Mouse (Mus musculus) intestine, postnatal 0 days (tissue): ENCODE results near the gene Kiz. TPM values are rescaled to one million over a fixed set of nuclear protein-coding genes. Genes with fewer than 3 reads are reported as not detected.

Experiments used
- ATAC-seq: fragments of 200-750 bp; cut with Nextera tagmentation; 2 replicates; pipeline ENCODE4 v1.8.0; 2017; ENCODE audit warnings: mild to moderate bottlenecking, moderate TSS enrichment, moderate library complexity
- H3K27ac ChIP-seq: fragments of 300-500 bp; sonication (generic); 2 replicates; pipeline ENCODE4 v1.5.1; 2014; ENCODE audit warnings: mild to moderate bottlenecking, low read depth, low read length, moderate library complexity
- H3K27me3 ChIP-seq: fragments of 300-500 bp; sonication (generic); replicated peaks from 2 replicates; pipeline ENCODE4 v1.6.1; 2014; ENCODE audit warnings: low read length, mixed read lengths; ENCODE audit not compliant: control insufficient read depth, insufficient read depth
- H3K36me3 ChIP-seq: fragments of 300-500 bp; sonication (generic); 2 replicates; pipeline ENCODE4 v1.6.1; 2014; ENCODE audit warnings: mild to moderate bottlenecking, moderate library complexity; ENCODE audit not compliant: control insufficient read depth, insufficient read depth
- H3K4me1 ChIP-seq: fragments of 300-500 bp; sonication (generic); replicated peaks from 2 replicates; pipeline ENCODE4 v1.6.1; 2014; ENCODE audit warnings: antibody characterized with exemption, low read length, mixed read lengths; ENCODE audit not compliant: control insufficient read depth, insufficient read depth
- H3K4me2 ChIP-seq: fragments of 300-500 bp; sonication (generic); replicated peaks from 2 replicates; pipeline ENCODE4 v1.6.1; 2014; ENCODE audit warnings: low read depth, mild to moderate bottlenecking, moderate library complexity
- H3K4me3 ChIP-seq: fragments of 300-500 bp; sonication (generic); 2 replicates; pipeline ENCODE4 v1.5.1; 2014; ENCODE audit warnings: low read depth, low read length
- H3K9ac ChIP-seq: fragments of 300-500 bp; sonication (generic); 2 replicates; pipeline ENCODE4 v1.6.1; 2014; ENCODE audit warnings: mild to moderate bottlenecking, low read depth, low read length
- H3K9me3 ChIP-seq: fragments of 300-500 bp; sonication (generic); 2 replicates; pipeline ENCODE4 v1.6.1; 2016; ENCODE audit warnings: mixed run types; ENCODE audit not compliant: control insufficient read depth
- CTCF ChIP-seq: sonication (generic); IDR thresholded peaks from 2 replicates; pipeline ENCODE4 v1.5.1; 2016; ENCODE audit warnings: low read depth, mild to moderate bottlenecking, control low read depth, antibody characterized with exemption, moderate library complexity
- WGBS: fragments of 180-500 bp; shearing (Covaris S2); extraction: QIAGEN DNeasy Blood & Tissue Kit; methylation state at CpG from one replicate; pipeline ENCODE4 v1.1.7; 2014; 5-methylcytosine and 5-hydroxymethylcytosine counted together
- polyA plus RNA-seq: library from polyadenylated mRNA; unstranded; fragments of >200 nt; fragmentation: Nextera tagmentation; extraction: Ambion mirVana; gene quantifications from 2 replicates; pipeline ENCODE4 v1.2.1, GENCODE M21; 2015

Gene Kiz
- polyA plus RNA-seq, 1 experiment from 2014 or later, result 9.3 TPM

DNA sequence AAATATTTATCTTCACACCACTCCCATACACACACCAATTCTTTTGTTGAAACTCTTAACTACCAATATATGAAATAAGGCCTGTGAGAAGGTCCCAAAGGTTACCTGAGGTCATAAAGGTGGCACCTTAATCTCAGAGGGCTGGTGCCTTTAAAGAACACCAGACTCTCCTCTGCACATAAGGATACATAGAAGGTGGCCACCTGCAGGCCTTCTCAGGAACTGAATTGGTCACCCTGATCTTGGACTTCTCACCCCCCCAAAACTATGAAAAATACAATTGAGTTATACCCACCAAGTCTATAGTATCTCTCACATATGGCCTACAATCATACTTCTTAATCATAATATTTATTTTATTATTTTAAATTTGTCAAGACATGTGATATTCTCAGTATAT is 43.3 kb downstream of the Kiz start:
- Histone ChIP-seq H3K36me3 (no peaks in the 10 kb centered on the region), H3K27me3 (no peaks in the 10 kb centered on the region), H3K27ac (no peak overlapping the region), H3K9me3 (no peaks in the 10 kb centered on the region), H3K9ac (no peak overlapping the region), H3K4me3 (no peak overlapping the region), H3K4me1 (no peaks in the 10 kb centered on the region), H3K4me2 (no peak overlapping the region)
- TF ChIP-seq CTCF, result peak; percentile 63
- ATAC-seq, result no peak

DNA sequence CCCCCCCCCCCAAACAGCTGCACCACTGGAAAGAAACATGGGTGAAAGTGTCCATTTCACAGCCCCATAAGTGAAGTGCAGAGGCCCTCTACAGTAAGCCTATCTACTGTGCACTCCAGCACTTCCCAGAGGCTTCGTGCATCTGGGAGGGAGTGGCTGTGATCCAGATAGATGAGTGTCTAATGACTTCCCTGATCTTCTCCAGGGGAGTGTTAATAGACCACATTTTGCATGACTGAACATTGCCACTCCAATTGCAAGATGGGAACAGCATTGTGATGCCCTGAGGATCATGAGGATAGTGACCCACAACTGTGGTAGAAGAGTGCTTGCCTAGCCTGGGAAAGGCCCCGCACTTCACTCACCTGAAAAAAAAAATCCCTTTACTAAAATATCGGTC is 60.4 kb downstream of the Kiz start:
- WGBS, result 88% methylated on average over 3 of the region's 3 CpGs

DNA sequence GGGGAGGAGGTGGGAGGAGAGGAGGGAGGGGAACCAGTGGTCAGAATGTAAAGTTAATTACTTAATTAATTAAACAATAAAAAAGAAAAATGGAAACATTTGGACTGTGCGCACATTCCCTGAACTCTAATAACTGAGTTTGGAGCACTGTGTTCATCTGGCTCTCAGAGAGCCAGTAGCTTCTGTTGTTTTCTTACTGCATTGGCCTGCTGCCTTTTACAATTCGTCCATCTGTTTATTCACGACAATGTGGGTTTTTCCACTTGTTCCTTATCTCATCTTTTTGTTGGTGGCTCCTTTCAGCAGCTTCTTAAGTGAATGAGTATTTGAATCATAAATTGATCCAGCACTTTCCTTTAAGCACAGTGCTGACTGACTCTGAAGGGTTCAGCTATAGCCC is 62.1 kb downstream of the Kiz start:
- no peak for ATAC-seq
- Histone ChIP-seq H3K9me3 (no peaks in the 10 kb centered on the region), H3K4me1 (no peaks in the 10 kb centered on the region), H3K4me3 (no peak overlapping the region), H3K27ac (no peak overlapping the region), H3K36me3 (no peaks in the 10 kb centered on the region), H3K27me3 (no peaks in the 10 kb centered on the region), H3K9ac (no peak overlapping the region), H3K4me2 (no peak overlapping the region)
- no peak for TF ChIP-seq CTCF
- 64% methylated on average over 3 of the region's 3 CpGs for WGBS

More for the DNA sequence above, 60.4 kb downstream of the Kiz start:
- Histone ChIP-seq H3K9ac (no peak overlapping the region), H3K4me3 (no peak overlapping the region), H3K36me3 (no peaks in the 10 kb centered on the region), H3K27ac (no peak overlapping the region), H3K9me3 (no peaks in the 10 kb centered on the region), H3K4me2 (no peak overlapping the region), H3K4me1 (no peaks in the 10 kb centered on the region), H3K27me3 (no peaks in the 10 kb centered on the region)
- TF ChIP-seq CTCF, result no peak
- no peak for ATAC-seq

DNA sequence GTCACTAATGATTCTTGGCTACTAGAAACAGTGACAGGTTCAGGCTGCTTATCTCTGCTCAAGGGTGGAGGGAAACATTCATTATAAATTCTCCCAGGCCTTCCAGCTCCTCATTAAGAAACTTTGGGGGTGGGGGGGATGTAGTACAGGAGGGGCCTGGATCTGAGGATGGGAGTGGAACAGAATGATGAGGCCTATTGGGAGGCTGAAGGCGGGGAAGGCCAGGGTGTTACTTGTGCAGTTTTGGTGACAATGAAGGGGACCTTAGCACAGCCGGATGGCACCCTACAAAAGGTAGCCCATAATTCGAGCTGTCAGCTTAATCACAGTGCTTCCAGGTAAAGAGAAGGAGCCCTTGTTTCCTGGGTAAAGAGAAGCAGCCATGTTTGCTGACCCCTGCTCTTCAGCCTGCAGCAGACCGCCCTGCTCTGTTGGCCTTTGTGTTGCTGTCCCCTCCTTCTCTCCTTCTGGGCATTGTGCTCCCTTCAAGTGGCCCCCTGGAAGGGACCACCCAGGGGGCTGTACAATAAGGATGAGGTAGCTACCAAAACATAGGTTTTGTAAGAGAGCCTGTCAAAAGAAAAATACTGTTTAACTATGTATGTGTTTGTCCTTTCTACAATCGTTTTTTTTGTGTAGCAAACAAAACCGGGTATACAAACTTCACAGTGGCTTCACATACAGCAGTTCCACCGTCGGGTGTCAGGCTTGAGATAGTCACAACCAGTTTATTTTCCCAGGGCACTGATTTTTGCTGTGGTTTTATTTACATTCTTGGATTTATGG is 64.9 kb downstream of the Kiz start:
- Histone ChIP-seq H3K27me3 (no peaks in the 10 kb centered on the region), H3K9ac (no peak overlapping the region), H3K4me2 (no peak overlapping the region), H3K4me3 (no peak overlapping the region), H3K4me1 (no peaks in the 10 kb centered on the region), H3K9me3 (no peaks in the 10 kb centered on the region), H3K36me3 (no peaks in the 10 kb centered on the region), H3K27ac (no peak overlapping the region)
- WGBS, result 44% methylated on average over 8 of the region's 8 CpGs
- ATAC-seq, result no peak
- no peak for TF ChIP-seq CTCF

- H3K27me3 ChIP-seq, result no peaks in the 10 kb centered on the region
- 83% methylated on average over 1 of the region's 1 CpGs for WGBS
- no peak overlapping the region for H3K9ac ChIP-seq
- TF ChIP-seq CTCF, result no peak
- H3K9me3 ChIP-seq, result no peaks in the 10 kb centered on the region
- H3K4me2 ChIP-seq, result no peak overlapping the region
- H3K4me1 ChIP-seq, result no peaks in the 10 kb centered on the region
- H3K27ac ChIP-seq, result no peak overlapping the region
- no peaks in the 10 kb centered on the region for H3K36me3 ChIP-seq
- no peak overlapping the region for H3K4me3 ChIP-seq
- no peak for ATAC-seq
Measured at GRCm38 (mm10) chr2:146925296-146925695, 69.6 kb downstream of the Kiz start.

GRCm38 (mm10) chr2:146925846-146926245 is 70.2 kb downstream of the Kiz start:
- Histone ChIP-seq H3K9me3 (no peaks in the 10 kb centered on the region), H3K36me3 (no peaks in the 10 kb centered on the region), H3K27me3 (no peaks in the 10 kb centered on the region), H3K9ac (no peak overlapping the region), H3K27ac (no peak overlapping the region), H3K4me1 (no peaks in the 10 kb centered on the region), H3K4me2 (no peak overlapping the region), H3K4me3 (no peak overlapping the region)
- 69% methylated on average over 4 of the region's 4 CpGs for WGBS
- no peak for TF ChIP-seq CTCF
- no peak for ATAC-seq
